Mouse (Mus musculus) layer of hippocampus, postnatal 36 days (tissue): Measurements from ENCODE around the gene Hlf. TPM values are rescaled to one million over a fixed set of nuclear protein-coding genes. Genes with fewer than 3 reads are reported as not detected.

ENCODE experiments used
- DNase-seq, 2 experiments: peaks; one replicate each; pipeline ENCODE4 v3.0.0; 2022
- total RNA-seq, 2 experiments: library from RNA; stranded (reverse); gene quantifications; 2 replicates each; pipeline ENCODE4 v1.2.3; 2021

Hlf gene
- 10 to 100 TPM; 81.2 to 96.8 TPM for total RNA-seq

DNA sequence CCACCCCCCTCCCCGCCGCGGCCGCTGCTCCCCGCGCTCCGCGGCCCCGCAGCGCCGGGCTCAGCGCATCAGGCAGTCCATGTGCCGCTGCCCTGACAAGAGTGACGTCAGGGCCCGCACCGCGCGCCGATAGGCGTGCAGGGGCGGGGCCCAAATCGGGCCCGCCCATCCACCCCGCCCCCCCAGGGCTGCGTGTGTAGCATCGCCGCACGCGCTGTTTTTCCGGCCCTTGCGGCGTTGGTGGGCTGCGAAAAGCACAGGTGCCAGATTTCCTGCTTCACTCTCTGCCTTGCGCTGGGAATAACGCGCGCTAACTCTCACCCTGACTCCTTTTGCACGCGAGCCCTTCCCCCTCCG, at the start of gene Hlf:
Gene Hlf, minus strand, starts transcription at position 79 of the 357 bp plus-strand sequence.
- DNase-seq = peak; percentile 91 to 92

DNA sequence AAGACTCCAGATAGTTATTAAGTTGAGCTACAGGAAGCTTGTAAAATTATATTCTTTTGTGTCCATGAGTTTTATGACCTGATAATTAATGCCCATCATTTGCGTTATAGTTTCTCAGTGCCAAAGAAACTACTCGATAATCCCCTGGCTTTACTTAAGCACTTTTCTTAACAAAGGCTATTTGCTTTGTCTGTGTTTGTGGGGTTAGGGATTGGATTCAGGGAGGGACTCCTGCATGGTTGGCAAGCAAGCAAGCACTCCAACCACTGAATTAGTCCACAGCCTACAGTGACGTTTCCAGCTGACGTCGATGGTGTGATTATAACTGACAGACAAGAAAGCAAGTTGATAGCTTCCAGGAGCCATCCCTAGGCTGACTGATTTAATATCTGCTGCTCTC, 48.1 kb upstream of the Hlf start:
- DNase-seq = no peak

DNA sequence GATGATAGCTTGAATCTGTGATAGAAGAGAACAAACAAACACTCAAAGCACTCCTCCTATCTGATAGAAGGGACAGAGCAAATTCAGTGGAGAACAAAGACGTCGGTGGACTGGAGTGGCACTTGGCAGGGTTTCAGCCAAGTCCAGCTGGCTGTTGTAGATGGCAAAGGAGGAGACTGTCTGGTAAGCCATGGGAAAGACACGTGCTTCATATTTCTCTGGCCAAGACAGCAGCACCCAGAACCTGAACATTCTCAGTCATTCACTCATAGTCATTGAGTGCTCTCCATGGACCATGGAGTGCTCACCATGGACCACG, 34.5 kb upstream of the Hlf start:
- DNase-seq = no peak

DNA sequence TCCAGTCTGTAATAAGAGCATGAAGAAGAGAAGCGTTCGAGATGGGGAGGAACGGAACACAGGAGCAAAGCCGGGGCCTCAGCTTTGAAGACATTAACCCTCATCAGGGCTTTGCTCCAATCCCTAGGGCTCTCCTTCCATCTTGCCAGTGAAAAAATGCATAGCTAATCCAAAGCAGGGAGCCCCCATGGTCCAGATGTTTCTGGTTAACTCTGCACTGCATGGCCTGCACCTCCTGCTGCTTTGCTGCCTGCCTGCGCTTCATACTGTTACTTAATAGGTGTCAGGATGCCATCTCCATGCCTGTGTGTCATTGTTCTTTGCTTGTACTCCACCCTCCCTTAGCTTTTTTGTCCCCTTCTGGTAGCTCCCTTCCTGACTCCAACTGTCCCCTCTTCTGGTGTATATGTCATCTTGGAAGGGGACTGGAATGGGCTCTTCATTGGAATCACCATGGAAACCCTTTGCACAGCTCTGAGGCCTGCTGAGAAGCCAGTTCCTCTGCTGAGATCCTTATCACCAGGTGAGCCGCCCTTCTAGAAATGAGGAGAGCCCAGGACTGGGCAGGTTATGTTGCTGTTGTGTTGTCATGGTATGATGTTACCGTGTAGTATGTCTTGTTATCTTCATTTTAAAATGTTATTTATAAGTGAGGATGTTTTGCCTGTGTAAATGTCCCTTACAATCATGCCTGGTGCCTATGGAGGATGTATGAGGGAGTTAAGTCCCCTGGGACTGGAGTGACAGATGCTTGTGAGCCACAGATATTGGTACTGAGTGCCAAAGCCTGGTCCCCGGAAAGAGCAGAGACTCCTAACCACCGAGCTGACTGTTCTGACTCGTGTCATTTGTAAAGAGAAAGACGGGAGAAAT, 33.9 kb upstream of the Hlf start:
- DNase-seq = no peak

DNA sequence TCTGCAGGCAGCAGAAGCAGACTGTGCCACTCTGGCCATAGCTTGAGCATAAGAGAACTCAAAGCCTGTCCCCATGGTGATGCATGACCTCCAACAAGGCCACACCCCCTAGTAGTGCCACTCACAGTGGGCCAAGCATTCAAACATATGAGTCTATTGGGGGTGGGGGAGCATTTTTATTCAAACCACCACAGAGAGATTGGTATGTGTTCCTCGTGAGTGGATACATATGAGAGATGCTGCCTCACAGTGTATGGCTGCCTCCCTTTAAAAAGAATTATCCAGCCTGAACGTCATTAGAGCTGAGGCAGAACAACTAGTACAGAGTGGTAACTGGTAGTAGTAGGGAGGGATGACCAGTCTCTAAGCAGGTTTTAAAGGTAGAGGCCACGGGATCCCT, 33.2 kb upstream of the Hlf start:
- no peak for DNase-seq

DNA sequence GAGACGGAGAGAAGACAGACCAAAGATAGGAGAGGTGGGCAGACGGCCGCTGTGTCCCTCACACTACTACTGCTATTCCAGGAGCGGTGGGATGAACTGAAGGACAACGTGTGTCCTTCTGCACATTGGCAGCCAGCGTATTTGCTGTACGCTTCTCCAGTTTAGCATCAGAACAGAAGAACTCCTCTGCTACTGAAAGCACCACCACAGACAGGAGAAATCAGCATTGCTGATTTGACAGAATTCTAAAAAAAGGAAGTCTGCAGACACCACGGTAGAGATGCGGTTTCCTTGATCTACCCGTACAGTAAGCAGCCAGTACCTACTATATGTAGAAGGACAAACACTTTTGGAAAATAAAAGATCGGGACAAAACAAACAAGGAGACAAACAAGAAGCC, 29.0 kb upstream of the Hlf start:
- DNase-seq = no peak

DNA sequence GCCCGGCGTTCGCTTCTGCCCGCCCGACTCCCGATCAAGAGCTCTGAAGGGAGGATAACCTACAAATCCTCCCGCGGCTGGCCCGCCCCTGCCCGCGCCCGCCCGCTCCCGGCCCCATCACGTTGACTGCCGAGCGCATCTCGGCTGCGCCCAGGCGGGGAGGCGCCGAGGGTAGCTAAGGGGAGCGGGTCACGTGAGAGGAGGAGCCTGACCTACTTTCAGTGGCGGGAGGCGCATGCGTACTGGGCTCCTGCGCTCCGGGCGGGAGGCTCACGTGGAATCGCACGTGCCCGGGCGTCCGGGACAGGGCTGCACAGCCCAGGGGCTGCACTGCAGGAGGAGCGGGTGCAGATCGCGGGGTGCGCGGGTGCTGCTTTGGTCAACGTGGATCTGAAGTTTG, 27.2 kb upstream of the Hlf start:
- DNase-seq = peak; percentile 98 to 99

DNA sequence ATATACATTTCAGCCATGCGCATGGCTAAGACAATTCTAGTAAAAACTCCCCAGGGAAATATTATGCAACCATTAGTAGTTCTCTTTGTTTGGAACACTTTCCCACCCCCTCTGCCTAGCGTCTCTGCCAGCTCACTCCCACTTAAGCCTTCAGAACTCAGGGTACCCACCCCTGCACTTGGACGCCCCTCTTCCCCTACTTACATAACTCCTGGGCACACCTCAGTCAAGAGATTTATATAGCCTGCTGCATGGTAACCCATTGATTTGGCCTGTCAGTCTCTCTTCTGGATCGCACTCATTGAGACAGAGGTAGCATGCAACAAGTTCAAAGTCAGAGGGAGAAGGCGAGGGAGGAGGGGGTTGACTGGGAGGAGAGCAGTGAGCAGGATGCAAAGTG, 26.3 kb upstream of the Hlf start:
- peak; percentile 46 to 57 for DNase-seq

DNA sequence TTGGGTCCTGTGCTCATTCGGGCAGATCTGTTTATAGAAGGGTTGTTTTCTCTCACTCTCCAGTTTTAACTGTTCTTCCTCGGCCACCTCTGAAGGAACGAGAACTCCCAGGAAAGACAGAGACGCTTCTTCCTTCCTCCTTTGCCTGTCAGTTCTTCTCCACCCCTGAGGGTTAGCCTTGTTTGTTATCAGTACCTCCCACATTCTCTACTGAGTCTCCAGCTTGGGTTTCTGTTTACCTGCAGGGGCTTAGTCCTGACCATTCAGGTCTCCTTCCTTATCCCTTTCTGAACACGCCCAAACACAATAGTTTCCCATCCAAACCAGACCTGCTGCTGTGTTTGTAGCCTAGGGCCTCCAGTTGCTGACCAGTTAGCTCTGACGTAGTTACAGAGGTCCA, 8.2 kb upstream of the Hlf start:
- DNase-seq = no peak

DNA sequence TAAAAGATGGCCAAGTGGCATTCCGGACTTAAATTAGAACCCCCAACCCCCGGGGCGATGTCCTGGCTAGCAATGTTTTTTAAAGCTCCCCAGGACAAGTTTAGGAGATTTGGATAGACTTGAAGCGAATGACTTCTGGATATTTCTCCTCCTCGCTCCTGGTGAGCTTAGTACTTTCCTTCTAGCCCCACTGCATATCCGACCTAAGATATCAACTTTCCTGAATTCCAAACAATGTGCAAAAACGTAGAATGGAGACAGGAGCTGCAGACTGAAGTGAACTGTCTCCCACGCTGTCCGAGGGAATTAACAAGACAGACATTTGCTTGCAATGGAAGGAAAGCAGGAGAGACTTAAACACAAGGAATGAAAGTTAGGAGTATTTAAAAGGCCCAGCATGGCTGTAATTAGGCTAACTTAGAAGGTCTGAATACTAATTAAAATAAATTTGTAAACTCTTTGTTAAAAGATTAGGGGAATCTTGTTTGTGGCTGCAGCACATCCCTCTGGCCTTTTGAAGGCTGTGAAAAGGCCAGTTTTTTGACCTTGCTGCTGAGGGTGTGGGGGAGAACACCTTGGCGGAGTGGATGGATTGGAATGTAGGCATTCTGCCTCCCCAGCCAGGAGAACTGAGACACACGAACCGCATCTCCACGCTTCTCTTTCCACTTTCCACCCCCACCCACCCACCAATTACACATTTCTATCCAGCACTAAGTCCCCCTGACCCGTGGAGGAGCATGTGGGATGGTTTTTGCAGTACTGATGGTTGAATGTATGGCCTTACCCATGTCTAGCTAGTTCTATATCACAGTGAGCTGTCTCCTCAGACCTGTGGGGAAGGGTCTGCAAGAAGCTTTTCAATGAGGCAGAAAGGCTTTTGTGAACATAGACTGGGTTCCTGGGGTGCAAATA, 833 bp upstream of the Hlf start:
- no peak for DNase-seq

DNA sequence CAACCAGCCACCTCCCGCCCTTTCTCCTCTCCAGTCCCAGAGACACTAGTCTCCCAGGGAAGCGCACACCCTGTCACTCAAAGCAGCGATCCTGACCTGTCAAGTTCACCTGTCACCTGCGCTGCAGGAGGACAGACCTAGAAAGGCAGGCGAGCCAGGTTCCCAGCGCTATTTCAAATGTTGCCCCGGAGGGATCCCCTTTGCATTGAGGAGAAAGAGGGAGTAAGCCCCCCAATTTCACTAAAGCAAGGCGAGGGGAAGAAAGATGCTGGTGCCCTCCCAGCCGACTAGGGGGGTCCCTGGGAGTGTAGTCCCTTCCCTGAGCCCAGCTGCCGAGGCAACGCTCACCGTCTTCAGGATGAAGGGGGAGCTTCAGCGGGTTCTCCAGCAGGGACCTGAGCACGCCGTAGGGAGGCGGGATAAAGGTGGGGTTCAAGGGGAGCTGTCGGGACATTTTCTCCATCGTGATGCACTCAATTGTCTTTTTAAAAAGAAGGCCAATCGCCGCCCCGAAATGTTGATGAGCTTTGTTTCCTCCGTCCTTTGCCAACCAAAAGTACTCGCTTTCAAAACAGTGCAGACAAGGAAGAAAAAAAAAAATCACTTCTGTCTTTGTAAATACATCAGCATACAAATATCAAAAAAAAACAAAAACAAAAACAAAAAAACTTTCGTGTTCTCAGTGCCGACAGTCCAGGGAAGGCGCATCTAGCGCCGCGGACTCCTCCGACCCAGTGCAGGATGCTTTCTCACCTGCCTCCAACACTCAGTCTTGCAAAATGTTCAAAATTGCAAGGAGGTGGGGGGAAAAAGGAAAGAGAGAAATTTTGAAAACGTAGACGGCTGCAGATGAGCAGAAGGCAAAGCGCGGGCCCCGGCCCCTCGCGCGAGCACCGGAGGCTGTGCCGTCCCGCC, 536 bp downstream of the Hlf start:
- peak in 1 of 2 experiments; percentile 28 for DNase-seq

DNA sequence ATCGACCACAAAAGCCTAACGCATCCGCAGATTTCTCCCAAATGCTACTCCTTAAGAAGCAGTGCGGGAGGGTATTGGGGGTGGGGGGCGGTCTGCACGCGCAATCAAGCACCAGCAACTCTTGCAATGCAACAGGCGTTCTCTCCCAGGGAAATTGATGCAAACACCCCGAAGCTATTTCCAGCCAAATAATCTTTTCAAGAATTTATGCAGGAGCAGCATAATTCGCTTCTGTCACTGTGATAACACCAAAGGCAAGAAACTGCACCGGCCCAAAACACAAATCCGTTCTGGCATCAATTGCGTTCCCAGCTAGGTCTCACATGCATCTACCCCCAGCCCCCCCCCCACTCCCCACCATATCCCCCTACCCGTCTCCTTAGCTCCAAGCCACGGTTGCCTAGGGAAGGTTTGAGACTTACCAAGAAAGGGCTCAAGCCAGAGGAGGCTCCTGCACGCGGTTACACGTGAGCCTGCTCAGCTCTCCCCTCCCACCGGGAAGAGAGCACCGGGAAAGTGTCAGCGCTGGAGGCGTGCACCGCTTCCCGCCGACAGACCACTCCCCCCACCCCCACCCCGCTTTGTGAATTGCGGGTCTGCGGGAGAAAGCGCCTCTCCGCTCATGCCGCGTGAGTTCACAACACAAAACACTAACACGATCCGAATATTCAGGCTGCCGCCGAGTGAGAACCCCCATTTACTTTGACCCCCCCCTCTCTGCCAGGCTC, 1.4 kb downstream of the Hlf start:
- DNase-seq = peak in 1 of 2 experiments; percentile 38

DNA sequence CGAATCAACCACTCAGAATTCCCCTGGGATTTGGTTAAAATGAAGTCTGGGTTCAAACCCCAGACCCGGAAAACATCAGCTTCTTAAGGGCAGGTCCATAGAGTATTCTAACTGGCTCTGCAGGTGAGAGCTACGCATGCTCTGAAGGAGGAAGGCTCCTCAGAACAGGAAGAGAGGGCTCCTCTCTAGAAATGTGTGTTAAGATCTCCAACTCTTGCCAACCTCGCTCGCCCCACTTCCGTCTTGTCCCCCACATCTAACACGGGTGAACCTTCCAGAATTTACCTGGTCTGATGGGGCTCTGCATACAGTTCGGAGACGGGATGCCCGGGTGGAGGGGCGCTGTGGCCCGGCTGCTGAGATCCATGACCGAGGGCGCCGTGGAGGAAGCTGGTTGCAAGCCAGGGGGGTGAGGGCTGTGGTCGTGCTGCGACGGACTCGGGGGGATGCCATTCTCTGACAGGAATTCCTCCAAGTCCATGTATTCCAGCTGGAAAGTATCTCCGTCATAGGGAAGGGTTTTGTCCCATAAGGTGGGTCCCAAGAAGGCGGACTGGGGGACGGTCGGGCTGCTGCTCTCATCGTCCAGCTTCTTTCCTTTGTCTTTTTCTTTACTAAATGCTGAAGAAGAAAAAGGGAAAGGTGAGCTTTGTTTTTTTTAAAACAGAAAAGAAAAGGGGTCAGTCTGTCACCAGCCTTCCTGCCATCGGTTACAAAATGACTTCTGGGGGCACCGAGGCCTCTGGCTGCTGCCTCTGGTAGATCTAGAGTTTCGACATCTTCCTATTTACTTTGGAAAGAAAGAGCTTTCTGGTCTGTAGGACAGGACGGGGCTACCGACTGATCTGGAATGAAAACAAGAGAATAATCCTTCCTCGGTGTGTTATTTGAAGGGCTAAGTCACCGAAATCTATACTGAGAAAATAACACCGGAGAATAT, 2.9 kb downstream of the Hlf start:
- no peak for DNase-seq

DNA sequence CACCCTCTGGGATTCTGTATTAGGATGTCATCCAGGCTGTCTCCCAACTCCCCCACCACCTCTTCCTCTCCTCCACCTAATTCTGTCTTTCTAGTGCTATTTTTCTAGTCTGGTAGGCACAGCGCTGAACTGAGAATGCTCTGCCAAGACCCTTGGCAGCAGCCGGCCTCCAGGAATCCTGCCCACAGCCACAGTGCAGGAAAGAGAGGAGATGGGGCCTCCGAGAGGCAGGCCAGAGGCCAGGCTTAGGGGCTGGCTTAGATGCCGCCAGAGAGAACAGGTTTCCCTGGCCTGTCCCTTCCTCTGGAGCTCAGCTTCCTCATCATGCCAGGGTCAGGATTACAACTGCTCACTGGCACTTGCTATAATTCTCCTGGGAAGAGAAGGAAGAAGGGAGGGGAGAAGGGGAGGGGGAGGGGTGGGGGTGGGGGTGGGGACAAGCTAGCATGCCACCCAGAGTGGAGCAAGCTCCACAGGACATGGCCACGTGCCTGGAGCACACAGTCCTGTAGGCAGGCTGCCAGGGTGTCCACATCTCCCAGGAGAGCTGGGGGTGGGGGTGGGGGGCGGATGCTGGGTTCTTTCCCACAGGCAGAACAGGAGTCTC, 8.6 kb downstream of the Hlf start:
- peak; percentile 61 to 82 for DNase-seq

DNA sequence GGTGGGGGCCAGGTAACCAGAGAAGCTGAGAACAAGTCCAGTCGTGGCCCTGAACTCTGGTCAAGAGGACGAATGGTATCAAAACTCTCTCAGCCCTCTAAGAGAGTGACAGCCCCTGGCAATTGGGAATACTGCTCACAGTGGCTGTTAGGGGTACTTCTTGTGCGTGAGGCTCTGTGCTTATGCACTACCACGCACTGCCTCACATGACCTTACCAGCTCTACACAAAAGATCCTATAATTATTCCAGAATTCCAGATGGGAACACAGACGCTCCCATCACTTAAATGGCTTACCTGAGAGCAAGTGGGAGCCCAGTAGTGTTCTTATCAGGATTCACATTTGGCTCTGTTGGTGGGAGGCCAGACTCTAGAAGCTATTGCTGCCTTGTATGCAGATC, 9.6 kb downstream of the Hlf start:
- DNase-seq = no peak

DNA sequence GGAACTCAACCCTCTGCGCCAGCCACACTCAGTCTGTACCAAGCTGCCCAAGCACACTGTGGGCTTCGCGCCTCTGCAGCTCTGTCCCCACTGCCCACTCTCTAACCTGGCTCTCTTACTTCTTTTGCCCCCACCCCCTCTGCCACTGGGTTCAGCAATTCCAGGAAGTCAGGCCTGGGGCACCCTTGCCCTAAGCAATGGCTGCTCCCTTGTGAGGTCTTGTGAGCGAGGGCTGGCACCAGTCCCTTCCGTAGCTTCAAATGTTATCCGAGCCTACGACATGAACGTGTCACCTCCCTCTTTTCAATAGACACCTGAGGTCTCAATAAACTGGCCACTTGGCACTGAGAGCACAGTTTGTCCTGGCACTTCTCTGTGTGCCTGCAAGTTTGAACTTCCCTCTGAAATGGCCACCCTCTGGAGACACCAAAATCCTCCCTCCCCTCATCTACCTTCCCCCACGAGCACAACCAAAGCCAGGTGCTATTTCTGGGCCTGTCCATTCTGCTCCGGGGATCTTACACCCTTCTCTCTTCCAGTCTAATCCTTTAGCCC, 10.5 kb downstream of the Hlf start:
- no peak for DNase-seq

DNA sequence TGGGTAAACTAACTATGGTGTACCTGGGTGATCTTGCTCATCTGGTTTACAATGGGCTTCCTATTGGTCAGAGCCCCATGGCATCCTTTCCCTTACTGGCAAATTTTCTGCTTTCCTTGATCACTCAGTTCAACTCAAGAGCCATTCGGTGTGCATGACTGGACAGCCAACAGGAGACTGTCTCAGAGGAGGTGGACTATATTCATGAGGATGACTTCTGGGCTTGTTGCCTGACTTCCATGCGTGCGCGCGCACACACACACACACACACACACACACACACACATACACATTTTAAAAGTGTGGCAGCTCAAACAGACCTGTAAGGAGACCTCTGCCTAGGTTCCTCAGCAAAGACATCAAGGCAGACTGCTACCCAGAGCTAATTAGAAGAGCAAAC, 12.7 kb downstream of the Hlf start:
- no peak for DNase-seq

DNA sequence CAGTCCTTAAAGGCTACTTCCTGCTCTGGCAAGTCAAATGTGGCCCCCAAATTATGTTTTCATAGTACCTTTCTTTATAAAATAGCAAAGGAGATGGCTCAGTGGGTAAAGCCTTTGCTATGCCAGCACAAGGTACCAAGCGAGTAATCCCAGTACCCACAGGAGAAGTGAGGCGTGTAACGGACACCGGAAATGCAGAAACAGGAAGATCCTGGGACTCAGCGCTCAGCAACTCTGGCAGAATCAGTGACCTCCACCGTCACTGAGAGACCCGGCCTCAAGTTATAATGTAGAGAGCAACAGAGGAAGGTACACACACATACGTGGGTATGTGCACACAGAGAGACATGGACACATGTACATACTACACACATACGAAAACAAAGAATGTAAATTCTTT, 14.3 kb downstream of the Hlf start:
- DNase-seq = no peak

DNA sequence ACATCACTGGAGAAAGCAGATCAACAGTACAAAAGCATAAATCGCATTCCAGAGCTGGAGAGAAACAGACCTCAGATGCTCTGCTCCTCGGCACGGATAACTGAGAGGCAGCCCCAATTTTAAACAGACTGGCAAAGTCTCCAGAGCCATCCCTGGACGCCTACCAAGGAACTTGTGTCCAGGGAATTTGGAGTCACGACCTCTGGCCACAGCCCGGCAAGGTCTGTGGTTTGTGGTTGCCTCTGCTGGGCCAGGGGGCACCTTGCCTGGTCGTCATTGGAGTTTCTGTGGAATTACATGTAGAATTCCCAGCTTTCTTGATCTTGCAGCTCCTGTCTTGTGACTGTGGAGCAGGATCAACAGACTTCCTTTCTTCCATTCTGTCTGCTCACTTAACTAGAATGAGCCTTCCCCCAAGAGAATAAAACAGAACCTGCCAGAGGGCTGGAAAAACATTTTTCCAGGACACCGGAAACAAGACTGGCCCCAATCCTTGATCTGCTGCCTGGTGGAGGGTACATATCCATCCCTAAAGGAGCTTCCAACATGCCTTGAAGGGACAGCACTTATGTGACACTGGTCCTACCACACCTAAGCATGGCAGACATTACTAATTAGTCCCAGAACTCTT, 19.1 kb downstream of the Hlf start:
- no peak for DNase-seq
